Mouse (Mus musculus) neural tube, embryonic 13.5 days (tissue): ENCODE measurements around the gene Psmb11. TPM values are rescaled to one million over a fixed set of nuclear protein-coding genes. Genes with fewer than 3 reads are reported as not detected.

Experiments used
- ATAC-seq: fragments of 200-750 bp; cut with Nextera tagmentation; 2 replicates; pipeline ENCODE4 v1.8.0; 2017; ENCODE audit warnings: low read depth, mild to moderate bottlenecking, moderate TSS enrichment, moderate library complexity
- H3K27ac ChIP-seq: fragments of 300-500 bp; sonication (generic); replicated peaks from 2 replicates; pipeline ENCODE4 v1.5.1; 2015; ENCODE audit warnings: moderate library complexity, mild to moderate bottlenecking, inconsistent platforms
- H3K27me3 ChIP-seq: fragments of 300-500 bp; sonication (generic); 2 replicates; pipeline ENCODE4 v1.6.1; 2015; ENCODE audit warnings: mild to moderate bottlenecking, inconsistent platforms
- H3K36me3 ChIP-seq: fragments of 300-500 bp; sonication (generic); 2 replicates; pipeline ENCODE4 v1.6.1; 2015; ENCODE audit warnings: mild to moderate bottlenecking, inconsistent platforms
- H3K4me1 ChIP-seq: fragments of 300-500 bp; sonication (generic); replicated peaks from 2 replicates; pipeline ENCODE4 v1.6.1; 2015; ENCODE audit warnings: inconsistent platforms
- H3K4me2 ChIP-seq: fragments of 300-500 bp; sonication (generic); 2 replicates; pipeline ENCODE4 v1.6.1; 2015; ENCODE audit warnings: inconsistent platforms, mild to moderate bottlenecking, moderate library complexity
- H3K4me3 ChIP-seq: fragments of 300-500 bp; sonication (generic); 2 replicates; pipeline ENCODE4 v1.5.1; 2015; ENCODE audit warnings: mild to moderate bottlenecking, inconsistent platforms
- H3K9ac ChIP-seq: fragments of 300-500 bp; sonication (generic); 2 replicates; pipeline ENCODE4 v1.6.1; 2015; ENCODE audit warnings: moderate library complexity, mild to moderate bottlenecking, inconsistent platforms
- H3K9me3 ChIP-seq: fragments of 300-500 bp; sonication (generic); 2 replicates; pipeline ENCODE4 v1.6.1; 2016; ENCODE audit warnings: inconsistent platforms
- WGBS: fragments of 180-500 bp; shearing (Covaris S2); methylation state at CpG from one replicate; pipeline ENCODE4 v1.1.7; 2015; 5-methylcytosine and 5-hydroxymethylcytosine counted together
- microRNA counts: library from miRNA; unstranded; fragments of <30 nt; microRNA quantifications from one replicate; lab custom pipeline; 2016
- microRNA-seq: library from miRNA; unstranded; fragments of <30 nt; microRNA quantifications from one replicate; pipeline ENCODE4, GENCODE M21; 2016
- polyA plus RNA-seq: library from polyadenylated mRNA; unstranded; fragments of >200 nt; fragmentation: Nextera tagmentation; extraction: Ambion mirVana; gene quantifications from 2 replicates; pipeline ENCODE4 v1.2.1, GENCODE M21; 2015

Psmb11 gene
- polyA plus RNA-seq, 1 experiment from 2014 or later = 0.07 TPM

- Histone ChIP-seq H3K9ac (no peak overlapping the region), H3K27me3 (no peaks in the 10 kb centered on the region), H3K27ac (no peak overlapping the region), H3K4me2 (no peak overlapping the region), H3K4me3 (no peak overlapping the region), H3K4me1 (no peaks in the 10 kb centered on the region), H3K36me3 (peaks cover 83% of the 10 kb centered on the region), H3K9me3 (no peaks in the 10 kb centered on the region)
- no peak for ATAC-seq
- 97% methylated on average over 5 of the region's 5 CpGs for WGBS
These were observed 55.1 kb downstream of the Psmb11 start for GRCm38 (mm10) chr14:54676290-54676689.

GRCm38 (mm10) chr14:54678657-54679304 lies 57.5 kb downstream of the Psmb11 start:
- Histone ChIP-seq H3K27ac (no peak overlapping the region), H3K9me3 (no peaks in the 10 kb centered on the region), H3K27me3 (no peaks in the 10 kb centered on the region), H3K4me3 (no peak overlapping the region), H3K36me3 (peaks cover 81% of the 10 kb centered on the region), H3K4me2 (no peak overlapping the region), H3K9ac (no peak overlapping the region), H3K4me1 (peaks cover 10% of the 10 kb centered on the region; the same call in 1 of the 2 replicates)
- WGBS = 85% methylated on average over 16 of the region's 16 CpGs
- no peak for ATAC-seq

MicroRNA genes within 50 kb of the gene (microRNA counts, 519-probe panel; counts per million panel counts)
- microRNA mmu-miR-686 (lab: Ali Mortazavi, UCI) = not detected

Small RNA genes lying within 50 kb of the gene (microRNA-seq; reads per million reads assigned to microRNA genes)
- gene Mir686 (not detected), gene Mir6948 (0.59 reads per million)

Other genes starting within 250 kb of the Psmb11 start
- gene Slc7a7, start 203.7 kb upstream of the Psmb11 start, polyA plus RNA-seq = 6.7 and 7.9 TPM in 2 replicates
- gene Mrpl52, start 194.5 kb upstream of the Psmb11 start, polyA plus RNA-seq = 209 and 275 TPM in 2 replicates
- 52.7 and 65.4 TPM in 2 replicates for gene Mmp14, start 189.8 kb upstream of the Psmb11 start, polyA plus RNA-seq
- 30.1 and 32.7 TPM in 2 replicates for gene Lrp10, start 157.3 kb upstream of the Psmb11 start, polyA plus RNA-seq
- 47.8 and 51.3 TPM in 2 replicates for gene Rem2, start 145.3 kb upstream of the Psmb11 start, polyA plus RNA-seq
- gene Prmt5, start 103.9 kb upstream of the Psmb11 start, polyA plus RNA-seq = 91.6 and 95.0 TPM in 2 replicates
- gene Haus4, start 66.8 kb upstream of the Psmb11 start, polyA plus RNA-seq = 26.3 and 28.6 TPM in 2 replicates
- gene Ajuba, start 43.9 kb upstream of the Psmb11 start, polyA plus RNA-seq = 11.3 and 15.5 TPM in 2 replicates
- 7.6 and 8.3 TPM in 2 replicates for gene 4931414P19Rik, start 15.4 kb upstream of the Psmb11 start, polyA plus RNA-seq
- gene Psmb5, start 3.4 kb upstream of the Psmb11 start, polyA plus RNA-seq = 466 and 501 TPM in 2 replicates
- gene Gm17606, start 19.5 kb downstream of the Psmb11 start, polyA plus RNA-seq = not detected in 2 replicates
- 9.1 and 9.2 TPM in 2 replicates for gene Cdh24, start 19.9 kb downstream of the Psmb11 start, polyA plus RNA-seq
- 84.6 and 90.6 TPM in 2 replicates for gene 1700123O20Rik, start 64.8 kb downstream of the Psmb11 start, polyA plus RNA-seq
- 140 and 146 TPM in 2 replicates for gene Acin1, start 65.5 kb downstream of the Psmb11 start, polyA plus RNA-seq
- 0.12 and 0.24 TPM in 2 replicates for gene Gm29776, start 77.4 kb downstream of the Psmb11 start, polyA plus RNA-seq
- gene Cebpe, start 90.7 kb downstream of the Psmb11 start, polyA plus RNA-seq = 0.23 TPM in 1 of 2 replicates, not detected in the other
- gene Slc7a8, start 160.5 kb downstream of the Psmb11 start, polyA plus RNA-seq = 4.4 and 5.1 TPM in 2 replicates
- not detected in 2 replicates for gene Rnf212b, start 192.7 kb downstream of the Psmb11 start, polyA plus RNA-seq
- 12.8 and 13.6 TPM in 2 replicates for gene Homez, start 249.5 kb downstream of the Psmb11 start, polyA plus RNA-seq